Comparison of ENCODE assay signal across 8 mouse cellular contexts in genomic region chr16:55820161-55820915, GRCm38 (mm10). TPM values are rescaled to one million over a fixed set of nuclear protein-coding genes. Genes with fewer than 3 reads are reported as not detected.
DNase-seq lines count a peak whose midpoint lies in the region; ATAC-seq and TF ChIP-seq lines count a peak whose summit lies in the region.

No protein-coding gene starts in this region.

- peak overlapping the region; percentile 58 for H3K27ac ChIP-seq in lung, embryonic 14.5 days (ENCODE audit: low read depth)
- peak overlapping the region; percentile 80 for H3K27ac ChIP-seq in embryonic fibroblast, embryonic 13.5 days (ENCODE audit: insufficient read depth, low read length)

- TF ChIP-seq POLR2A in embryonic fibroblast, embryonic 13.5 days (IDR thresholded peaks at IDR 0.05; ENCODE audit: low read depth, low read length), result peak; percentile 25

- DNase-seq in lung, embryonic 14.5 days, result peak; percentile 63
- DNase-seq in lung, postnatal 14 days, result no peak
- DNase-seq in induced T-regulatory cell, adult 2 months (ENCODE audit: low read depth), result peak; percentile 87
- DNase-seq in lung, postnatal 10 days, result peak; percentile 38
- peak; percentile 52 for DNase-seq in thymus, postnatal 4 days
- DNase-seq in left cerebral cortex, postnatal 36 days (ENCODE audit: low spot score in 2 of 2), result no peak

- H3K4me2 ChIP-seq in lung, embryonic 14.5 days, result peak overlapping the region; percentile 73

- ATAC-seq in lung, embryonic 14.5 days (ENCODE audit: insufficient read depth), result no peak
- no peak for ATAC-seq in megakaryocyte progenitor cell, adult 5-6 weeks (replicated peaks; ENCODE audit: poor library complexity)

- H3K9me3 ChIP-seq in lung, embryonic 14.5 days (ENCODE audit: low read depth, low read length), result no peaks in the 10 kb centered on the region

- peaks cover 29% of the 10 kb centered on the region for H3K36me3 ChIP-seq in lung, embryonic 14.5 days (ENCODE audit: insufficient read depth)

- no peak for TF ChIP-seq CTCF in lung, embryonic 14.5 days (IDR thresholded peaks at IDR 0.05; ENCODE audit: low read depth)
- no peak for TF ChIP-seq CTCF in embryonic fibroblast, embryonic 13.5 days (IDR thresholded peaks at IDR 0.05; ENCODE audit: borderline replicate concordance, insufficient read depth, low read length)

- WGBS in lung, embryonic 14.5 days, result 24% methylated on average over 13 of the region's 13 CpGs

- H3K4me1 ChIP-seq in lung, embryonic 14.5 days (ENCODE audit: insufficient read depth), result peaks cover 23% of the 10 kb centered on the region
- peaks cover 15% of the 10 kb centered on the region for H3K4me1 ChIP-seq in embryonic fibroblast, embryonic 13.5 days (ENCODE audit: control insufficient read depth, insufficient read depth, low read length)

- no peaks in the 10 kb centered on the region for H3K27me3 ChIP-seq in lung, embryonic 14.5 days (ENCODE audit: insufficient read depth, low read length)

- intact Hi-C loops in left cerebral cortex, postnatal 36 days (cut with DNase I), result no loop called here

- peak overlapping the region; percentile 89 for H3K4me3 ChIP-seq in lung, embryonic 14.5 days (ENCODE audit: low read depth, low read length)
- peak overlapping the region; percentile 99 for H3K4me3 ChIP-seq in embryonic fibroblast, embryonic 13.5 days (ENCODE audit: insufficient read depth, low read length)

- H3K9ac ChIP-seq in lung, embryonic 14.5 days, result peak overlapping the region; percentile 85

RNA-seq across cellular contexts. Expression of gene Nfkbiz, which starts 18.4 kb away (rescaled TPM):
- 5.8 and 6.3 TPM in 2 replicates for polyA plus RNA-seq in lung, embryonic 14.5 days (2014; fragmentation: Nextera tagmentation; extraction: Ambion mirVana)
- polyA plus RNA-seq in embryonic fibroblast, embryonic 13.5 days (2011; ENCODE audit: insufficient read length, low read depth, missing spikeins), result 13.7 and 23.2 TPM in 2 replicates
- 1 to 10 TPM; 2.9 to 3.8 TPM for total RNA-seq in left cerebral cortex, postnatal 36 days (2021)
- total RNA-seq in megakaryocyte progenitor cell, adult 5-6 weeks (2015), result 12.3 and 24.5 TPM in 2 replicates
- total RNA-seq in megakaryocyte progenitor cell, adult 5-6 weeks (2017), result 8.0 and 13.7 TPM in 2 replicates

Comparison
In these comparisons a context has a peak if more than half of its experiments do, and no peak if none do; other contexts are left out.
1. DNase-seq: peak in lung, embryonic 14.5 days (single experiment), induced T-regulatory cell, adult 2 months (single experiment), lung, postnatal 10 days (single experiment) and thymus, postnatal 4 days (single experiment); none in lung, postnatal 14 days (single experiment) and left cerebral cortex, postnatal 36 days (0 of 2).